Mouse (Mus musculus) olfactory bulb, adult 2 months (tissue): Measurements from ENCODE around the gene Fam160a1.

ENCODE experiments used
- CTCF ChIP-seq: fragments of 200-500 bp; IDR thresholded peaks from 2 replicates; pipeline ENCODE4 v1.5.1; 2012; ENCODE audit warnings: low read depth, mild to moderate bottlenecking, low read length, moderate library complexity; ENCODE audit not compliant: insufficient read depth
- POLR2A ChIP-seq: fragments of 200-500 bp; IDR thresholded peaks from 2 replicates; pipeline ENCODE4 v1.6.1; 2012; ENCODE audit warnings: mild to moderate bottlenecking, low read depth, low read length, moderate library complexity; ENCODE audit not compliant: insufficient read depth

GRCm38 (mm10) chr3:85776126-85776525, 41.0 kb downstream of the Fam160a1 start:
- TF ChIP-seq CTCF (no peak), POLR2A (no peak)
